Mouse (Mus musculus): Measurements from ENCODE around the gene Ubc.

Ubc gene

GRCm38 (mm10) chr5:125341459-125342090, 48.4 kb downstream of the Ubc start:
- no peak for DNase-seq

- peak; percentile 88 for DNase-seq
Measured at GRCm38 (mm10) chr5:125340547-125341262, 49.3 kb downstream of the Ubc start, which contains the start of gene Scarb1. Scarb1 (minus strand) TSS chr5:125341094.

GRCm38 (mm10) chr5:125339851-125340531, 50.0 kb downstream of the Ubc start:
- DNase-seq, result peak; percentile 45

GRCm38 (mm10) chr5:125339108-125339751, 50.8 kb downstream of the Ubc start:
- DNase-seq, result peak; percentile 21

GRCm38 (mm10) chr5:125337526-125337925, 52.5 kb downstream of the Ubc start:
- no peak for DNase-seq

GRCm38 (mm10) chr5:125337012-125337411, 53.0 kb downstream of the Ubc start:
- DNase-seq, result no peak

Measured in right cerebral cortex, postnatal 14 days (tissue).